Mouse (Mus musculus): ENCODE data around the gene Olfr1307.

Gene Olfr1307

GRCm38 (mm10) chr2:111949340-111949739 lies at the start of gene Olfr1307:
Gene Olfr1307, minus strand, starts transcription at chr2:111949440.
- DNase-seq: no peak

- no peak for DNase-seq
These were observed 40.9 kb upstream of the Olfr1307 start, which contains the start of gene Olfr1309 for GRCm38 (mm10) chr2:111990181-111990580. Gene Olfr1309, minus strand, starts transcription at chr2:111990281.

- DNase-seq: no peak
These were observed 15.6 kb upstream of the Olfr1307 start, which contains the start of gene Olfr1308 for GRCm38 (mm10) chr2:111964844-111965243. Gene Olfr1308, minus strand, starts transcription at chr2:111964944.

GRCm38 (mm10) chr2:111916171-111916570 lies 33.1 kb downstream of the Olfr1307 start, which contains the start of gene Olfr1306:
Gene Olfr1306, minus strand, starts transcription at chr2:111916271.
- no peak for DNase-seq

Data from kidney, postnatal 25 days (tissue).